Mouse (Mus musculus) kidney, adult 2 months (tissue): ENCODE measurements around the gene Frmd4a. TPM values are rescaled to one million over a fixed set of nuclear protein-coding genes. Genes with fewer than 3 reads are reported as not detected.

ENCODE experiments used
- DNase-seq: peaks from one replicate; pipeline ENCODE4 v3.0.0; 2021
- H3K27ac ChIP-seq: fragments of 200-500 bp; 2 replicates; pipeline ENCODE4 v1.5.1; 2012; ENCODE audit warnings: low read depth, low read length, control low read depth, inconsistent platforms; ENCODE audit not compliant: insufficient read depth
- H3K27me3 ChIP-seq: fragments of 200-500 bp; replicated peaks from 2 replicates; pipeline ENCODE4 v1.6.1; 2012; ENCODE audit warnings: mild to moderate bottlenecking, moderate library complexity, low read length, inconsistent platforms; ENCODE audit not compliant: control insufficient read depth, insufficient read depth
- H3K36me3 ChIP-seq: fragments of 200-500 bp; 2 replicates; pipeline ENCODE4 v1.6.1; 2012; ENCODE audit warnings: mild to moderate bottlenecking, moderate library complexity, low read length, inconsistent platforms; ENCODE audit not compliant: control insufficient read depth, insufficient read depth
- H3K4me1 ChIP-seq: fragments of 200-500 bp; 2 replicates; pipeline ENCODE4 v1.6.1; 2011; ENCODE audit warnings: low read length; ENCODE audit not compliant: control insufficient read depth, insufficient read depth
- H3K4me3 ChIP-seq: fragments of 200-500 bp; 2 replicates; pipeline ENCODE4 v1.5.1; 2011; ENCODE audit warnings: mild to moderate bottlenecking, low read depth, low read length, control low read depth; ENCODE audit not compliant: insufficient read depth
- CTCF ChIP-seq: fragments of 200-500 bp; conservative IDR thresholded peaks from 2 replicates; pipeline ENCODE4 v1.5.1; 2011; ENCODE audit warnings: low read depth, mild to moderate bottlenecking, control low read depth, low read length, moderate library complexity, mixed read lengths; ENCODE audit not compliant: insufficient read depth, insufficient read length
- POLR2A ChIP-seq: fragments of 200-500 bp; IDR thresholded peaks from one replicate; pipeline ENCODE4 v1.6.1; 2011; ENCODE audit warnings: low read depth, low read length, control low read depth
- WGBS: fragments of 180-500 bp; shearing (Covaris S2); methylation state at CpG from one replicate; pipeline ENCODE4 v1.1.7; 2018; 5-methylcytosine and 5-hydroxymethylcytosine counted together
- polyA plus RNA-seq: library from polyadenylated mRNA; depleted of rRNA; stranded (reverse); fragments of >200 nt; gene quantifications from 2 replicates; pipeline ENCODE4 v1.2.3, GENCODE M21; 2012

Frmd4a gene
- polyA plus RNA-seq, 1 experiment: 5.8 TPM

DNA sequence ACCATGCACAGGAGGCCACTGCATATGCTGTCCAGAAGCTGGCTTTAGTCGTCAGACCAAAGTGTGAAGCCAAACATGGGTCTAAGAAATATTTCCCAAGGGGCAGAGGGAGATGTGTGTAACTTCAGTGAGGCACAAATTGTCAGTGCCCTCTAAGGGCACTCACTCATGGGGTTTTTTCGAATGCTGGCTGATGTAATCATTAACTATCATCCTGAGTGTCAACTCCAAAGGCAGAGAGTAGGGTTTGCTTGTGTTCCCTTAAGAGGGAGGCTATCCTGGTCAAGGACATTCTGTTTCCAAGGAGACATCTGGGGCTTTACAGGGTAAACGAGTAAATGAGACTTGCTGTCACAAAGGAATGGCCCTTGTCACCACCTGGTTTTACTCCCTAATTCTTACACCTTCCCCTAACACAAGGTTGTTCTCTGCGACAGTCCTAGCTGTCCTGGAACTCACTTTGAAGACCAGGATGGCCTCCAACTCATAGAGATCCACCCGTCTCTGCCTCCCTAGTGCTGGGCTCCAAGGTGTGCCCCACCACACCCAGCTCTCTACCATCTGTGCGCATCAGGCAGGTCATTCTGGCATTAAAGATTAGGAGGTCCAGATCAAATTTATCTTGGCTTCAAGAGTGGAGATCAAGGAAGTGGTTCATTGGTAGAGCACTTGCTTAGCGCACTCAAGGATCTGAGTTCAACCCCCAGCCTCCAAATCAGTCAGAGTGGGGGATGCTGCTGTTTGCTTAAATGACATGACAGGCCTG is 555.2 kb downstream of the Frmd4a start:
- Histone ChIP-seq H3K27ac (peak overlapping the region; percentile 4; the same call in 1 of the 2 replicates), H3K27me3 (no peaks in the 10 kb centered on the region), H3K4me1 (peaks cover 17% of the 10 kb centered on the region), H3K4me3 (no peak overlapping the region), H3K36me3 (no peaks in the 10 kb centered on the region)
- 58% methylated on average over 7 of the region's 7 CpGs for WGBS
- TF ChIP-seq CTCF (no peak), POLR2A (no peak)
- peak; percentile 63 for DNase-seq

DNA sequence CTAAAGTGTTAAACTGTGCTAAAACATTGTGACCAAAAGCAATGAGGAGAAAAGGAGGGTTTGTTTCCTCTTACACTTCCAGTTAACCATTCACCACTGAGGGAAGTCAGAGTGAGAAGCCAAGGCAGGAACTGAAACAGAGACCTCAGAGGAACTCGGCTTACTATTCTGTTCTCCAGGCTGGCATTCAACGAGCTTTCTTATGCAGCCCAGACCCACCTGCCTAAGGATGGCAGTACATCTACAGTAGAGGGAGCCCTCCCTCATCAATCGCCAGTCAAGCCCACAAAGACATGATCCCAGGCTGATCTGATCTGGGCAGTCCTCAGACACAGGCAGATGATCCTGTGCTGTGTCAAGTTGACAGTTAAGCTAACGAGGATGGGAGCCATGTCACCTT is 555.9 kb downstream of the Frmd4a start:
- TF ChIP-seq CTCF (no peak), POLR2A (no peak)
- DNase-seq: peak; percentile 49
- H3K4me1 ChIP-seq: peaks cover 17% of the 10 kb centered on the region
- no peaks in the 10 kb centered on the region for H3K27me3 ChIP-seq
- H3K27ac ChIP-seq: no peak overlapping the region
- no peak overlapping the region for H3K4me3 ChIP-seq
- WGBS: 56% methylated on average over 4 of the region's 4 CpGs
- no peaks in the 10 kb centered on the region for H3K36me3 ChIP-seq

DNA sequence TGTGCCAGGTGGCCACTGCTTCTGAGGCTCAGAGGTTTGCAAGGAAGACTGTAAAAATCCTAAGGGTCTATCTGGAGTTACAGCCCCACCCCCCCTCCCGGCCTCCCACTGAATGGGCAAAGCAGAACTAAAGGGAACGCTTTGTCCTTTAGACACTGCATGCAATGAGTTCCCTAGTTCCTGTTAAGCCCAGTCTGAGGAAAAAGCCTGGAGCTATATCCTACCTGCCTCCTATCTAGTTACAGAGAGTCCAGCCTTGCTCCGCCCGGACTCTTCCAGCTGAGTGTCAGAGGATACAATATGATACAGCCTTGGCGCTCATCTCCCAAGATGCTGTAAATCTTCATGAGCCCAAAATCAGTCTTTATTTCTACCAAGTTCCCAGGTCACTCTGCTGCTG is 556.7 kb downstream of the Frmd4a start:
- no peaks in the 10 kb centered on the region for H3K36me3 ChIP-seq
- H3K27me3 ChIP-seq: no peaks in the 10 kb centered on the region
- H3K4me1 ChIP-seq: peaks cover 17% of the 10 kb centered on the region
- no peak for DNase-seq
- 85% methylated on average over 5 of the region's 5 CpGs for WGBS
- TF ChIP-seq CTCF (no peak), POLR2A (no peak)
- no peak overlapping the region for H3K4me3 ChIP-seq
- no peak overlapping the region for H3K27ac ChIP-seq

DNA sequence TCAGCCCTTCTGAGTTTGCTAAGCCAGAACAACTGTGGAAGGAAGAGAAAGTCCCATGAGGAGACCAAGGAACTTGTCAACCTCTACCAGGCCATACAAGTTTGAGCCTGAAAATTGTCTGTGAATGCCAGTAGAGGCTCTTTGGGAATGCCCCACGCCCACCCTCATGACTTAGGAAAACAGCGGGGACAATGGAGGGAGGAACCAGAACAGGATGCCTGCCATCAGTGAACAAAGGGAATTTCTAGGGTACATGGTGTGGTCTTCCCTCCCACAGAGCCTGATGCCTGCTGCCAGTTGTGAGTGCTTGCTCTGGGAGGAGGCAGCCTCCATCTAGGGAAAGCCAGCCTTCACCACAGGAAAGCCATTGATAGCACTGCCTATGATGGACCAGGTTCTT is 557.6 kb downstream of the Frmd4a start:
- H3K27ac ChIP-seq: no peak overlapping the region
- TF ChIP-seq POLR2A (no peak), CTCF (no peak)
- peaks cover 15% of the 10 kb centered on the region for H3K4me1 ChIP-seq
- no peaks in the 10 kb centered on the region for H3K27me3 ChIP-seq
- no peak for DNase-seq
- H3K36me3 ChIP-seq: no peaks in the 10 kb centered on the region
- 84% methylated on average over 2 of the region's 2 CpGs for WGBS
- H3K4me3 ChIP-seq: no peak overlapping the region

DNA sequence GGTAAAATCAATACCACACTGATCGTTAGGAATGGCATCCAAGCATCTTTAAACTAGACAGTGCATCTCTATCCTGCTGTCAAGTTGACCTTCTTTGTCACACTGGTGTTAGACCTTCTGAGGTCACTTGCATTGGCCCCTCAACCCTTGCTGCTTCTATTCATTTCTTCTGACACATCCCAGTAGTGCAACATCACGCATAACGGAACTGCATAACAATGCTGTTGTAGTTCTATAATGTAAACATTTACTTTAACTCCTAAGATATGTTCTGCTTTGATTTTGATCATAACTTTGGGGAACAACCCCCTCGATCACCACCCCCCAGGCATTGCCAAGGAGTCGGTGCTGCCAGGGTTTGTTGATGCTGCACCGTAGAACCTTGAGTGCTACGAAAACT is 558.5 kb downstream of the Frmd4a start:
- no peak overlapping the region for H3K27ac ChIP-seq
- H3K4me3 ChIP-seq: no peak overlapping the region
- DNase-seq: no peak
- peaks cover 10% of the 10 kb centered on the region for H3K4me1 ChIP-seq
- TF ChIP-seq POLR2A (no peak), CTCF (no peak)
- H3K27me3 ChIP-seq: no peaks in the 10 kb centered on the region
- no peaks in the 10 kb centered on the region for H3K36me3 ChIP-seq
- WGBS: 93% methylated on average over 7 of the region's 7 CpGs

DNA sequence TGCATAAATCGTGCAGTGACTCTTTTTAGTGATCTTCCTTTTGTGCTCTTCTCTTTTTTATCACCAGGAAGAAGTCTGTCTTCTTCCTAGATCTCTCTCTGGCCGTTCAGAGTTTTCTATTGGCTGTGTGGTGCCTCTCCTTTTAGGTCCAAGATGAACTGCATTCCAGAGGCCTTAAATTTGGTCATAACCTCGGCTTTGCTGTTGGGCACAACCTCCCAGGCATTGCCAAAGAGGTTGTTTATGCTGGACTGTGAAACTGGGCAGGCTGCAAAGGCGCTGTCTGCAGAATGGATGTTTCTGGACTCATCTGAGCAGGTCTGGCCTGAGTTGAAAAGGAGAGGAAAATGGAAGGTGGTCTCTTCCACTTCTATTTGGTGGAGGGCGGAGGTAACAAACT is 560.8 kb downstream of the Frmd4a start:
- H3K27ac ChIP-seq: 0 out of 2 replicates have a peak overlapping the region, but pooled peaks have one; percentile 13
- no peak for DNase-seq
- no peaks in the 10 kb centered on the region for H3K36me3 ChIP-seq
- no peaks in the 10 kb centered on the region for H3K27me3 ChIP-seq
- TF ChIP-seq CTCF: no peak
- TF ChIP-seq POLR2A: no peak
- H3K4me3 ChIP-seq: no peak overlapping the region
- peaks cover 4% of the 10 kb centered on the region for H3K4me1 ChIP-seq
- WGBS: 59% methylated on average over 5 of the region's 5 CpGs

DNA sequence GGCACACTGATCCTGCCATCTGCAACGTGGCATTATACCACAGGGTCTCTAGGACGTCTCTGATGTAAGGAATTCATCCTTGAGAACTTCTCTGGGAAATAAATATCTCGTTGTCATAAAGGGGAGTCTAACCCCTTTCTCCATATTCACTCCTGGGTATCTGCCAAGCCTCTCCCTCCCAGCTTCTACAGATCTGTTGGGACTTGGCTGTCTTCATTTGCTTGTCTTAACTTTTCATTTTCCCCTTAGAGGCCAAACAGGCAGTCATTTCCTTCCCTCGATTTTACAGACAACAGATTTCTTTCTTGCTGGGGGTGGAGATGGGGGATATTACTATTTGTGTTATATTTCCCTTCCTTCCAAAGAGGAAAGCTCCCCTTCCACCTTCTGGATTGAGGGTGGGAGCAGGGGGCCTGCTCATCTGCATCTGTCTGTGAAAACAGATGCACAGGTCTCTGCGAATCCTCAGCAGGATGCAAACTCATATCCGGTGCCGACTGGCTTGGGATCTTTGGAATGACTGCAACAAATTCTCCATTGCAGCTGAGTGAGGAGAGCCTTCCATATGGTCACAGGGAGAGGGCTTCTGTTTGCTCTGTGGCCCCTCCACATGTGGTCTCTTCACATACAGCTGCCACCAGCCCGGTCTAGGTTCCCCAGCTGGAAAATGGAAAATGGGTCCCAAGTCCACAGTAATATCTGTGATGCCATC is 562.0 kb downstream of the Frmd4a start:
- H3K4me1 ChIP-seq: no peaks in the 10 kb centered on the region; the same call in 1 of the 2 replicates
- H3K27ac ChIP-seq: no peak overlapping the region
- WGBS: 67% methylated on average over 8 of the region's 8 CpGs
- H3K27me3 ChIP-seq: no peaks in the 10 kb centered on the region
- H3K4me3 ChIP-seq: no peak overlapping the region
- H3K36me3 ChIP-seq: no peaks in the 10 kb centered on the region
- TF ChIP-seq CTCF: no peak
- TF ChIP-seq POLR2A: no peak
- no peak for DNase-seq
